ENCODE assay signal across 22 mouse cellular contexts in genomic region chr4:82068050-82068449, GRCm38 (mm10).
A peak's percentile ranks its signal among the peaks of the same experiment; 100 is the strongest.
DNase-seq lines count a peak whose midpoint lies in the region; ATAC-seq and TF ChIP-seq lines count a peak whose summit lies in the region.
"Had no signal": no experiment of that assay in that cellular context is flagged by ENCODE, and none has a peak within 500 bp of the region (broad histone marks: within the 10 kb centered on the region; RNA-seq: fewer than 3 reads in every experiment).

No protein-coding gene starts in this region.

- H3K4me2 ChIP-seq in heart, embryonic 12.5 days: peak overlapping the region; percentile 24; the same call in 1 of the 2 replicates
- H3K4me2 ChIP-seq in heart, embryonic 16.5 days (ENCODE audit: low read depth, low read length): peak overlapping the region; percentile 29; the same call in 1 of the 2 replicates
- no peak overlapping the region for H3K4me2 ChIP-seq in forebrain, embryonic 11.5 days (ENCODE audit: low read depth, low read length, severe bottlenecking)
- H3K4me2 ChIP-seq in midbrain, embryonic 14.5 days (ENCODE audit: low read length): no peak overlapping the region
- H3K4me2 ChIP-seq: forebrain, embryonic 15.5 days; hindbrain, embryonic 14.5 days; intestine, embryonic 15.5 days had no signal

- H3K9ac ChIP-seq in heart, adult 2 months (ENCODE audit: low read depth, low read length): no peak overlapping the region
- no peak overlapping the region for H3K9ac ChIP-seq in heart, embryonic 12.5 days
- H3K9ac ChIP-seq in heart, embryonic 16.5 days (ENCODE audit: low read length): no peak overlapping the region
- H3K9ac ChIP-seq in forebrain, embryonic 11.5 days (ENCODE audit: low read length): no peak overlapping the region
- H3K9ac ChIP-seq in midbrain, embryonic 14.5 days (replicated peaks; ENCODE audit: low read length): no peak overlapping the region
- H3K9ac ChIP-seq: forebrain, embryonic 15.5 days; hindbrain, embryonic 14.5 days; intestine, embryonic 15.5 days had no signal

- intact Hi-C loops in heart, adult 2 months (cut with DNase I): loop anchor here (5.0 to 10.0 kb wide), 3 partner anchors 64 to 474 kb away; no protein-coding TSS in a partner anchor

- H3K4me3 ChIP-seq in heart, adult 2 months: no peak overlapping the region
- H3K4me3 ChIP-seq in heart, embryonic 12.5 days: no peak overlapping the region
- H3K4me3 ChIP-seq in heart, embryonic 16.5 days (ENCODE audit: low read length): no peak overlapping the region
- H3K4me3 ChIP-seq in forebrain, embryonic 11.5 days (ENCODE audit: low read depth, low read length): no peak overlapping the region
- H3K4me3 ChIP-seq in midbrain, embryonic 14.5 days (replicated peaks; ENCODE audit: low read depth, low read length): no peak overlapping the region
- H3K4me3 ChIP-seq: embryonic facial prominence, embryonic 10.5 days; erythroblast, embryonic 14.5 days; forebrain, embryonic 10.5 days; forebrain, embryonic 15.5 days; hindbrain, embryonic 10.5 days; intestine, embryonic 15.5 days had no signal

- 31% methylated on average over 3 of the region's 3 CpGs for WGBS in heart, adult 2 months
- 3% methylated on average over 3 of the region's 3 CpGs for WGBS in heart, embryonic 12.5 days
- WGBS in heart, embryonic 16.5 days: 26% methylated on average over 3 of the region's 3 CpGs
- WGBS in forebrain, embryonic 11.5 days: 76% methylated on average over 3 of the region's 3 CpGs
- 80% methylated on average over 3 of the region's 3 CpGs for WGBS in midbrain, embryonic 14.5 days

- H3K27me3 ChIP-seq in heart, adult 2 months (ENCODE audit: control insufficient read depth, insufficient read depth, low read length): no peaks in the 10 kb centered on the region
- H3K27me3 ChIP-seq in heart, embryonic 12.5 days (replicated peaks): no peaks in the 10 kb centered on the region
- no peaks in the 10 kb centered on the region for H3K27me3 ChIP-seq in heart, embryonic 16.5 days (ENCODE audit: control insufficient read depth, insufficient read depth, low read length)
- no peaks in the 10 kb centered on the region for H3K27me3 ChIP-seq in forebrain, embryonic 11.5 days (ENCODE audit: control insufficient read depth, insufficient read depth, low read length)
- H3K27me3 ChIP-seq in midbrain, embryonic 14.5 days (ENCODE audit: control insufficient read depth, insufficient read depth, low read length): no peaks in the 10 kb centered on the region
- H3K27me3 ChIP-seq: CH12.LX; forebrain, embryonic 15.5 days; intestine, embryonic 15.5 days had no signal

- no peaks in the 10 kb centered on the region; the same call in 1 of the 2 replicates for H3K4me1 ChIP-seq in heart, adult 2 months (ENCODE audit: control insufficient read depth, insufficient read depth, low read length)
- H3K4me1 ChIP-seq in heart, embryonic 12.5 days (replicated peaks): peaks cover 29% of the 10 kb centered on the region
- H3K4me1 ChIP-seq in heart, embryonic 16.5 days (ENCODE audit: control insufficient read depth, insufficient read depth, low read length): peaks cover 12% of the 10 kb centered on the region
- H3K4me1 ChIP-seq in forebrain, embryonic 11.5 days (replicated peaks; ENCODE audit: control insufficient read depth, insufficient read depth, low read length): no peaks in the 10 kb centered on the region
- no peaks in the 10 kb centered on the region for H3K4me1 ChIP-seq in midbrain, embryonic 14.5 days (ENCODE audit: control insufficient read depth, insufficient read depth, low read length)
- H3K4me1 ChIP-seq: forebrain, embryonic 15.5 days; hindbrain, embryonic 10.5 days; intestine, embryonic 15.5 days had no signal

- no peak for ATAC-seq in heart, embryonic 12.5 days (ENCODE audit: insufficient number of reproducible peaks, low FRiP score)
- ATAC-seq in heart, embryonic 16.5 days (replicated peaks; ENCODE audit: extremely low read depth, insufficient read depth, low FRiP score): peak; percentile 52
- no peak for ATAC-seq in forebrain, embryonic 11.5 days (replicated peaks; ENCODE audit: low FRiP score)
- no peak for ATAC-seq in midbrain, embryonic 14.5 days (ENCODE audit: low FRiP score, low TSS enrichment)
- ATAC-seq: forebrain, embryonic 15.5 days; intestine, embryonic 15.5 days had no signal

- TF ChIP-seq POLR2A in heart, adult 2 months (IDR thresholded peaks at IDR 0.05; ENCODE audit: insufficient read depth, low read depth, low read length): no peak

- H3K9me3 ChIP-seq in heart, embryonic 12.5 days (replicated peaks): no peaks in the 10 kb centered on the region
- H3K9me3 ChIP-seq in heart, embryonic 16.5 days (replicated peaks; ENCODE audit: control insufficient read depth, low read length): no peaks in the 10 kb centered on the region
- no peaks in the 10 kb centered on the region for H3K9me3 ChIP-seq in forebrain, embryonic 11.5 days (ENCODE audit: control insufficient read depth, low read length)
- no peaks in the 10 kb centered on the region for H3K9me3 ChIP-seq in midbrain, embryonic 14.5 days (ENCODE audit: control insufficient read depth, low read length)
- H3K9me3 ChIP-seq: embryonic facial prominence, embryonic 10.5 days; forebrain, embryonic 10.5 days; forebrain, embryonic 15.5 days; hindbrain, embryonic 10.5 days; intestine, embryonic 15.5 days had no signal

- no peaks in the 10 kb centered on the region for H3K79me2 ChIP-seq in heart, adult 2 months (replicated peaks; ENCODE audit: control insufficient read depth, insufficient read depth, low read length)

- TF ChIP-seq EP300 in heart, adult 2 months (IDR thresholded peaks at IDR 0.05; ENCODE audit: insufficient read depth, low read depth, low read length): 0 out of 2 replicates have a peak, but pooled peaks have one; percentile 69

- TF ChIP-seq CTCF in heart, adult 2 months (IDR thresholded peaks at IDR 0.05): no peak

- H3K27ac ChIP-seq in heart, adult 2 months: peak overlapping the region; percentile 81; the same call in 1 of the 2 replicates
- peak overlapping the region; percentile 83 for H3K27ac ChIP-seq in heart, embryonic 12.5 days (ENCODE audit: poor library complexity, severe bottlenecking)
- peak overlapping the region; percentile 49 for H3K27ac ChIP-seq in heart, embryonic 16.5 days (ENCODE audit: low read length)
- no peak overlapping the region for H3K27ac ChIP-seq in forebrain, embryonic 11.5 days (ENCODE audit: low read depth, low read length)
- no peak overlapping the region for H3K27ac ChIP-seq in midbrain, embryonic 14.5 days (replicated peaks; ENCODE audit: low read depth, low read length)
- H3K27ac ChIP-seq: embryonic facial prominence, embryonic 10.5 days; forebrain, embryonic 10.5 days; forebrain, embryonic 15.5 days; hindbrain, embryonic 10.5 days; hindbrain, embryonic 14.5 days; intestine, embryonic 15.5 days had no signal

- no peaks in the 10 kb centered on the region for H3K36me3 ChIP-seq in heart, adult 2 months (ENCODE audit: control insufficient read depth, insufficient read depth, low read length)
- H3K36me3 ChIP-seq in heart, embryonic 12.5 days: no peaks in the 10 kb centered on the region
- H3K36me3 ChIP-seq in heart, embryonic 16.5 days (ENCODE audit: control insufficient read depth, insufficient read depth): no peaks in the 10 kb centered on the region
- H3K36me3 ChIP-seq in forebrain, embryonic 11.5 days (ENCODE audit: control insufficient read depth, insufficient read depth, low read length): no peaks in the 10 kb centered on the region
- H3K36me3 ChIP-seq in midbrain, embryonic 14.5 days (ENCODE audit: control insufficient read depth, insufficient read depth, low read length): no peaks in the 10 kb centered on the region
- H3K36me3 ChIP-seq: embryonic facial prominence, embryonic 10.5 days; forebrain, embryonic 10.5 days; forebrain, embryonic 15.5 days; hindbrain, embryonic 10.5 days; intestine, embryonic 15.5 days had no signal

- peak in 1 of 2 experiments; percentile 32 for DNase-seq in heart, adult 2 months
- no peak for DNase-seq in heart, postnatal 4 days
- no peak for DNase-seq in Muller cell, postnatal 12 days (ENCODE audit: inconsistent ontology term)
- DNase-seq in forebrain, embryonic 11.5 days (ENCODE audit: low spot score): no peak
- no peak for DNase-seq in midbrain, embryonic 14.5 days
- DNase-seq: adrenal gland, adult 2 months; adrenal gland, postnatal 25 days; cerebellum, adult 18-20 months; cerebellum, adult 9-11 months; cerebellum, postnatal 36 days; gastrocnemius, postnatal 14 days; kidney, adult 18-20 months had no signal

Comparison
In these comparisons a context has a peak if more than half of its experiments do, and no peak if none do; other contexts are left out.
1. H3K27ac ChIP-seq: peak in heart, adult 2 months (single experiment), heart, embryonic 12.5 days (single experiment) and heart, embryonic 16.5 days (single experiment); none in forebrain, embryonic 11.5 days (single experiment) and midbrain, embryonic 14.5 days (single experiment).
2. H3K4me2 ChIP-seq: peak in heart, embryonic 12.5 days (single experiment) and heart, embryonic 16.5 days (single experiment); none in forebrain, embryonic 11.5 days (single experiment) and midbrain, embryonic 14.5 days (single experiment).